Mouse (Mus musculus) forebrain, embryonic 12.5 days (tissue): Measurements from ENCODE around the gene Ryr2. TPM values are rescaled to one million over a fixed set of nuclear protein-coding genes. Genes with fewer than 3 reads are reported as not detected.

Experiments
- ATAC-seq: fragments of 200-750 bp; cut with Nextera tagmentation; 2 replicates; pipeline ENCODE4 v1.8.0; 2017; ENCODE audit warnings: moderate TSS enrichment; ENCODE audit not compliant: low FRiP score
- H3K27ac ChIP-seq: fragments of 300-500 bp; sonication (generic); 2 replicates; pipeline ENCODE4 v1.5.1; 2016; ENCODE audit warnings: mild to moderate bottlenecking
- H3K27me3 ChIP-seq: fragments of 300-500 bp; sonication (generic); 2 replicates; pipeline ENCODE4 v1.6.1; 2016; ENCODE audit warnings: mild to moderate bottlenecking
- H3K36me3 ChIP-seq: fragments of 300-500 bp; sonication (generic); replicated peaks from 2 replicates; pipeline ENCODE4 v1.6.1; 2016; ENCODE audit warnings: mild to moderate bottlenecking
- H3K4me1 ChIP-seq: fragments of 300-500 bp; sonication (generic); 2 replicates; pipeline ENCODE4 v1.6.1; 2016
- H3K4me2 ChIP-seq: fragments of 300-500 bp; sonication (generic); 2 replicates; pipeline ENCODE4 v1.6.1; 2016; ENCODE audit warnings: mild to moderate bottlenecking, moderate library complexity
- H3K4me3 ChIP-seq: fragments of 300-500 bp; sonication (generic); replicated peaks from 2 replicates; pipeline ENCODE4 v1.5.1; 2016; ENCODE audit warnings: mild to moderate bottlenecking
- H3K9ac ChIP-seq: fragments of 300-500 bp; sonication (generic); 2 replicates; pipeline ENCODE4 v1.6.1; 2016; ENCODE audit warnings: mild to moderate bottlenecking
- H3K9me3 ChIP-seq: fragments of 300-500 bp; sonication (generic); 2 replicates; pipeline ENCODE4 v1.6.1; 2016
- WGBS: fragments of 180-500 bp; shearing (Covaris S2); methylation state at CpG from one replicate; pipeline ENCODE4 v1.1.7; 2016; 5-methylcytosine and 5-hydroxymethylcytosine counted together
- polyA plus RNA-seq: library from polyadenylated mRNA; unstranded; fragments of >200 nt; fragmentation: Nextera tagmentation; extraction: Ambion mirVana; gene quantifications from 2 replicates; pipeline ENCODE4 v1.2.1, GENCODE M21; 2016

The Ryr2 gene
- polyA plus RNA-seq, 1 experiment from 2014 or later: 0.37 TPM

DNA sequence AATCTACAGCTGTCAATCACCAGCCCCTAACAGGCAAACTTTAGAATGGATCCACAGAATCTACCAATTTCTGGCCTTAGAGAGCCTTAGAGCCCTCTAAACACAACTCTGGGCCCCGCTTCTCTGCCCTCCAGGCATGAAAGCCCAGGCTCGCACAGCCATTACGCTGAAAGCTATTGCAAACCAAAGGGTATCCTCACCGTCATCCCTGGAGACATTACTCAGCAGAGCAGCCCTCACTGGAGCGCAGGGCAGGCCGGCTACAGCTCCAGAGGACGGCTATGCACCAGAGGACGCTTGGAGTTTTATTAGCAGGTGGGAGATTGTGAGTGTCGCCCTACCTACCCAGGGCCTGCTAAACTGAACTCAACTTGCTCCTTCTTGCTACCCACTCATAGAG, 88.7 kb downstream of the Ryr2 start:
- no peak overlapping the region for H3K4me3 ChIP-seq
- H3K4me1 ChIP-seq: no peaks in the 10 kb centered on the region
- WGBS: 83% methylated on average over 9 of the region's 9 CpGs
- no peaks in the 10 kb centered on the region for H3K36me3 ChIP-seq
- no peaks in the 10 kb centered on the region for H3K9me3 ChIP-seq
- H3K4me2 ChIP-seq: no peak overlapping the region
- H3K9ac ChIP-seq: no peak overlapping the region
- no peaks in the 10 kb centered on the region for H3K27me3 ChIP-seq
- ATAC-seq: no peak
- no peak overlapping the region for H3K27ac ChIP-seq

- Histone ChIP-seq H3K4me3 (no peak overlapping the region), H3K9me3 (no peaks in the 10 kb centered on the region), H3K9ac (no peak overlapping the region), H3K27ac (no peak overlapping the region), H3K4me2 (no peak overlapping the region), H3K27me3 (no peaks in the 10 kb centered on the region), H3K36me3 (no peaks in the 10 kb centered on the region), H3K4me1 (no peaks in the 10 kb centered on the region)
- WGBS: 84% methylated on average over 8 of the region's 8 CpGs
- ATAC-seq: no peak
Measured at GRCm38 (mm10) chr13:12013986-12014385, 92.8 kb downstream of the Ryr2 start.

DNA sequence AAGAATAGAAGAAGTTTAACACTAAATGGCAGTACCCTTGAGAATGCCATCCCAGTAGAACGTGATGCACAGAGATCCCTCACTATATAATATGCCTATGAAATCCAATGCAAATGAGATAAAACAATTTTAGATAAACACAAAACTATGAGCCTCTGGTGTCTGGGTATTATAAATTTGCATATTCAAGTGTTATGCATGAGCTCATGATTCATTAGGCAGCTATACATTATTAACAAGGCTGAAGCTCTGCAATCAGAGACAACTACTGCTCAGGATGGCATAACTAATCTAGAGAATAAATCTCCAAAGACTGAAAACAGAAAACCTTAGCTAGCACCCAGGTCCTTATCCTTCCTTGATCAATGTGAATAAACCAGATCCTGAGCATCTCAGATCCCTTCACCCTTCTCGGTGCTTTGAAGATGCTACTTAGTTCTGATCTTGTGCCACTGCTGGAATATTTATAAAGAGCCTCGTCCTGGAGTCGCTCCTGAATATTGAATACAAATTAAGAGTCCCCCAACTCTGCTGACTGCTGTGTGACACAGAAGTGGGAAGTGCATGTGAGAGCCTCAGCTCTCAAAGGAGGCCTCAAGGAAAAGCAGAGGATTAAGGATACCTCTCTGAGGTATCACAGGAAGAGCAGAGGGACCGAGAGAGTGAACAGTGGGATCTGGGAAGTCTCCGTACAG, 97.6 kb downstream of the Ryr2 start:
- no peak overlapping the region for H3K9ac ChIP-seq
- WGBS: 73% methylated on average over 6 of the region's 6 CpGs
- 0 out of 2 replicates have a peak, but pooled peaks have one; percentile 46 for ATAC-seq

DNA sequence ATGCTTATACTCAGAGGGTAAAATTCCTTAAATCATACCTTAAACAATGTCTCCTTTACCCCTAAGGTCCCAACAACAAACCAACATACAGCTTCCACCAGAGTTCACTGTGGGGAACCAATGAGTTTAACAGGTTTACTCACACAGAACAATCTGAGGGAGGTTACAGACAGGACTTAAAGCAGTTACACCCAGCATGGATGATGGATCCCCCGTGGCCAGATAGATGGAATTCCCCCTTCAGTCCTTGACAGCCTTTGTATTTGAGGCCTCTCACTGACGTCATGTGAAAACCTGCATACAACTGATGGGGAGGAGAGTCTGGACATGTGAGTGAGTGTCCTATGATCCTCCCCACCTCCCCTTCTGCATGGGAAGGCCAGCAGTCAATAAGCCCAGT, 99.2 kb downstream of the Ryr2 start:
- 63% methylated on average over 2 of the region's 2 CpGs for WGBS
- Histone ChIP-seq H3K27ac (no peak overlapping the region), H3K9ac (no peak overlapping the region), H3K36me3 (no peaks in the 10 kb centered on the region), H3K9me3 (no peaks in the 10 kb centered on the region), H3K27me3 (no peaks in the 10 kb centered on the region), H3K4me3 (no peak overlapping the region), H3K4me1 (no peaks in the 10 kb centered on the region), H3K4me2 (no peak overlapping the region)
- ATAC-seq: no peak

More for the DNA sequence above, 97.6 kb downstream of the Ryr2 start:
- Histone ChIP-seq H3K27ac (no peak overlapping the region), H3K9me3 (no peaks in the 10 kb centered on the region), H3K27me3 (no peaks in the 10 kb centered on the region), H3K4me2 (no peak overlapping the region), H3K36me3 (no peaks in the 10 kb centered on the region), H3K4me1 (no peaks in the 10 kb centered on the region), H3K4me3 (no peak overlapping the region)

DNA sequence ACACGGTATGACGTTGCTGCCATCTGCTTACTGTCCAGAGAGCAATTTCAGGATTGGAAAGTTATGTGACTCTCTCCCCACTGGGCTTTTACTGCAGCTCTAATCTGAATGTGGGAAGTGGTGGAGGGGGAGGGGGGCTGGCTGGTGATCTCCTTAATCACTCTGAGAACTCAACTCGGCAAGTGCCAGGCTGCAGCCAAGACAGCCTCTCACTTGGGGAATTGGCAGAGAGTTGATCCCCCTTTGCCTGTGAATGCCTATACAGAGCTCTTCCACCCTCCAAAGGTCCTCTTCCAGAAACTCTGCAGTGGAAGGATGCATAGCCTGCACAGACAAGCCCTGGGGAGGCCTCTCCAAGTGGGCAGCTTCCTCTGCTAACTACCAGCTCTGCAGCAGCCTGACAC, 104.9 kb downstream of the Ryr2 start:
- Histone ChIP-seq H3K4me2 (no peak overlapping the region), H3K4me3 (no peak overlapping the region), H3K4me1 (no peaks in the 10 kb centered on the region), H3K9me3 (no peaks in the 10 kb centered on the region), H3K9ac (no peak overlapping the region), H3K36me3 (no peaks in the 10 kb centered on the region), H3K27me3 (no peaks in the 10 kb centered on the region), H3K27ac (no peak overlapping the region)
- 56% methylated on average over 3 of the region's 3 CpGs for WGBS
- no peak for ATAC-seq

DNA sequence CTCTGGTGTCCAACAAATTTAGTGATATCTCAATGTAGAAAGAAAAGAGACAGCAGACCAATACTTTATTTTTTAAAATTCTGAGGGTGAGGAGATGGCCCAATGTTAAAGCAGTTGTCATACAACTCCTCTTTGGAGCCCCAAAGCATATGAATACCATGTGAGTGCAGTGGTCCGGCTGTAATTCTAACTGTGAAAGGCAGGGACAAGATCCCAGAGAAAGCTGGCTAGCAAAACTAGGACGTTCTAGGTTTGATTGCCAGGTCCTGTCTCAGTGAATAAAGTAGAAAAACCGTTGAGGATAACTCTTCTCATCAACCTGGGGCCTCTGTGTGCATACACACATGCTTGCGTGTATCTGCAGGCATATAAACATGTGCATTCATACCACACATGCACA, 106.9 kb downstream of the Ryr2 start:
- no peaks in the 10 kb centered on the region for H3K9me3 ChIP-seq
- H3K4me1 ChIP-seq: no peaks in the 10 kb centered on the region
- no peak overlapping the region for H3K4me2 ChIP-seq
- WGBS: 73% methylated on average over 4 of the region's 4 CpGs
- no peak overlapping the region for H3K9ac ChIP-seq
- no peak for ATAC-seq
- no peak overlapping the region for H3K27ac ChIP-seq
- H3K36me3 ChIP-seq: no peaks in the 10 kb centered on the region
- no peaks in the 10 kb centered on the region for H3K27me3 ChIP-seq
- H3K4me3 ChIP-seq: no peak overlapping the region

GRCm38 (mm10) chr13:11997366-11997765, 109.4 kb downstream of the Ryr2 start:
- H3K27ac ChIP-seq: no peak overlapping the region
- H3K9me3 ChIP-seq: no peaks in the 10 kb centered on the region
- no peak for ATAC-seq
- H3K4me1 ChIP-seq: no peaks in the 10 kb centered on the region
- H3K4me2 ChIP-seq: no peak overlapping the region
- H3K9ac ChIP-seq: no peak overlapping the region
- 86% methylated on average over 2 of the region's 2 CpGs for WGBS
- H3K27me3 ChIP-seq: no peaks in the 10 kb centered on the region
- no peak overlapping the region for H3K4me3 ChIP-seq
- no peaks in the 10 kb centered on the region for H3K36me3 ChIP-seq

- Histone ChIP-seq H3K4me3 (no peak overlapping the region), H3K36me3 (no peaks in the 10 kb centered on the region), H3K9me3 (no peaks in the 10 kb centered on the region), H3K27ac (no peak overlapping the region), H3K27me3 (no peaks in the 10 kb centered on the region), H3K4me1 (no peaks in the 10 kb centered on the region), H3K9ac (no peak overlapping the region), H3K4me2 (no peak overlapping the region)
- no peak for ATAC-seq
- whole genome bisulfite sequencing: 90% methylated on average over 4 of the region's 4 CpGs
Measured at GRCm38 (mm10) chr13:11987556-11987955, 119.2 kb downstream of the Ryr2 start.

DNA sequence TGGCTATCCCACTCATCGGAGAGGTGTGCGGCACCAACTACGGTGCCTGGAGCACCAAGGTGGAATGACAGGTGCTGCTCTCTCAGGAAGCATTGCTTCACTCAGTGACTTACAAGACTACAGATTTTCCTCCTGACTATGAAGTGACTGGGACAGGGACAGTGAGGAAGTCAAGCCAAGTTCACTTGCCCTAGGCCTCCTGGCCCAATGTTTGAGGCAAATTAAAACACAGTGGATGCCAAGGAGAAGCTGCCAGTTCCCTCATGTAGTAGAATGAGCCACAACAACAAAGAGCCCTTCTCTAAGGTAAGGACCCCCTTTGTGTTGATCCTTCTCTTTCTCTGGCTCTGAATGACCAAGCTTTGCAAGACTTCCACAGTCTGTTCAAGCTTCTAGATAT, 121.7 kb downstream of the Ryr2 start:
- Histone ChIP-seq H3K27ac (no peak overlapping the region), H3K9ac (no peak overlapping the region), H3K4me2 (no peak overlapping the region), H3K36me3 (no peaks in the 10 kb centered on the region), H3K4me1 (no peaks in the 10 kb centered on the region), H3K27me3 (no peaks in the 10 kb centered on the region), H3K9me3 (no peaks in the 10 kb centered on the region), H3K4me3 (no peak overlapping the region)
- ATAC-seq: no peak
- WGBS: 97% methylated on average over 3 of the region's 3 CpGs

GRCm38 (mm10) chr13:11978997-11979396, 127.7 kb downstream of the Ryr2 start:
- Histone ChIP-seq H3K4me2 (no peak overlapping the region), H3K27ac (no peak overlapping the region), H3K36me3 (no peaks in the 10 kb centered on the region), H3K9ac (no peak overlapping the region), H3K27me3 (no peaks in the 10 kb centered on the region), H3K9me3 (no peaks in the 10 kb centered on the region), H3K4me3 (no peak overlapping the region), H3K4me1 (no peaks in the 10 kb centered on the region)
- ATAC-seq: no peak

GRCm38 (mm10) chr13:11978359-11978758, 128.4 kb downstream of the Ryr2 start:
- H3K9me3 ChIP-seq: no peaks in the 10 kb centered on the region
- no peaks in the 10 kb centered on the region for H3K27me3 ChIP-seq
- H3K4me2 ChIP-seq: no peak overlapping the region
- H3K4me3 ChIP-seq: no peak overlapping the region
- H3K4me1 ChIP-seq: no peaks in the 10 kb centered on the region
- WGBS: 84% methylated on average over 2 of the region's 2 CpGs
- H3K36me3 ChIP-seq: no peaks in the 10 kb centered on the region
- no peak overlapping the region for H3K27ac ChIP-seq
- H3K9ac ChIP-seq: no peak overlapping the region
- ATAC-seq: no peak

DNA sequence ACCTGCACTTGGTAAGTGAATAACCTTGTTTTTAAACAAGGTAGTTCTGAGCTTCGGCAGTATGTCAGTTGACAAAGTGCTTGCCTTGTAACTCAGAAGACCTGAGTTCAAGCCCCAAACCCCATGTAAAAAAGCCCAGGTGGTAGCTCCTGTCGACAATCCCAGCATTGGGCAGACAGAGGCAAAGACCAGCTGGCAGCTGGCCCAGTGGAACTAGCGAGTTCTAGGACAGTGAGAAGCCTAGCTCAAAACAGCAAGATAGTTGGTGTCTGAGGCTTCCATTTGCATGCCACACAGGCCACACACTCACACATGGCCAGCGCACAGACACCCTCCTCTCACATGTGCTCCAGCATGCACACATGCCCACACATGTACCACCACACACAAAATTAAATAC, 129.1 kb downstream of the Ryr2 start:
- H3K9me3 ChIP-seq: no peaks in the 10 kb centered on the region
- H3K27ac ChIP-seq: no peak overlapping the region
- H3K27me3 ChIP-seq: no peaks in the 10 kb centered on the region
- no peak for ATAC-seq
- H3K4me1 ChIP-seq: no peaks in the 10 kb centered on the region
- no peaks in the 10 kb centered on the region for H3K36me3 ChIP-seq
- 83% methylated on average over 4 of the region's 4 CpGs for WGBS
- no peak overlapping the region for H3K4me2 ChIP-seq
- no peak overlapping the region for H3K4me3 ChIP-seq
- no peak overlapping the region for H3K9ac ChIP-seq

GRCm38 (mm10) chr13:11964391-11964790, 142.4 kb downstream of the Ryr2 start:
- Histone ChIP-seq H3K27ac (no peak overlapping the region), H3K36me3 (no peaks in the 10 kb centered on the region), H3K9ac (no peak overlapping the region), H3K9me3 (no peaks in the 10 kb centered on the region), H3K4me1 (no peaks in the 10 kb centered on the region), H3K4me2 (no peak overlapping the region), H3K4me3 (no peak overlapping the region), H3K27me3 (no peaks in the 10 kb centered on the region)
- no peak for ATAC-seq
